Mouse (Mus musculus): ENCODE data around the gene Fam170b. TPM values are rescaled to one million over a fixed set of nuclear protein-coding genes. Genes with fewer than 3 reads are reported as not detected.

Fam170b gene
- total RNA-seq, 2 experiments from 2014 or later = not detected

DNA sequence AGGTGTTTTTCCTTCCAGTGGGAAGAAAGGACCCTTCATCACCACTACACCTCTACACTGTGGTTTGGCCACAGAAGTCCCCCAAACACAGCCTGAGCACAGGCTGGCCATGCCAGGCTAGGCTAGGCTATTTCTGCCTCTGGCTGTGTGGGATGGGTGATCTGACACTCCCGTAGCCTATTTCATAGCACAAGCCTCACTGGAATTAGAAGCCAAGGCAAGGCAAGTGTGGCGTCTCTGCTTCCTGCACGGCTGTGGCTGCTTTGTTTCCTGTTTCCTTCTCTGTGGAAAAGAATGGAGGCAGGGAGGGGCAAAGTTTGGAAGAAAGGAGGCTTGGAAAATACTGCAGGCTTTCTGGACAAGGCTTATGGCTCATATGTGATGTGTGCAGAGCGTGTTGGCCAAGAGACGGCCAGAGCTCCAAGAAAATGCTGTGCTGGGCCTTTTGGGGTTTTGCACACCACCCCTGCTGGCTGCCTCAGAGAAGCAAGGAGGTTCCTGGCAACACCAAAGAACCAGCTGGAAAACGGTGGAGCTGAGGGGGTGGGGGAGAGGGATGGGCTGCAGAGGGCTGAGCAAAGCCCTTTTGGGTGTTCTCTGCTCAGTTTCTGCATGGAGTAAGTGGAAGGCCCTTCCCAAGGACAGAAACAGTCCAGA lies 5.6 kb upstream of the Fam170b start:
- DNase-seq = peak; percentile 42

- DNase-seq = peak; percentile 66
Measured at GRCm38 (mm10) chr14:32835181-32835580, 1.4 kb downstream of the Fam170b start.

DNA sequence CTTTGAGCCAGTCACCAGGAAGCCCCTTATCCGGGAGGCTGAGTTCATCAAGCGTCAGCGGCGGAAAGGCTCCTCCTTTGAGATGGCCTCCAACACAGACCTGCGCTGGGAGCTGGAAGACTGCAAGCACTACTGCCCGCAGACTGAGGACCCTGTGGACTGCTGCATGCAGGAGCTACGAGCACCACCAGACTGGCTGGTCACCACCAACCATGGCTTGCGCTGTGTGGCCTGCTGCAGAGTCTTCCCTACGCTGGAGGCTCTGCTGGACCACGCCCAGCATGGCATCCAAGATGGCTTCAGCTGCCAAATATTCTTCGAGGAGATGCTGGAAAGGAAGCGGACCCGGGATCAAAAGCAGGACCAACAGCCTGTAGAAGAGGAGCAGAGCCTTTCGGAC lies 1.8 kb downstream of the Fam170b start:
- no peak for DNase-seq

DNA sequence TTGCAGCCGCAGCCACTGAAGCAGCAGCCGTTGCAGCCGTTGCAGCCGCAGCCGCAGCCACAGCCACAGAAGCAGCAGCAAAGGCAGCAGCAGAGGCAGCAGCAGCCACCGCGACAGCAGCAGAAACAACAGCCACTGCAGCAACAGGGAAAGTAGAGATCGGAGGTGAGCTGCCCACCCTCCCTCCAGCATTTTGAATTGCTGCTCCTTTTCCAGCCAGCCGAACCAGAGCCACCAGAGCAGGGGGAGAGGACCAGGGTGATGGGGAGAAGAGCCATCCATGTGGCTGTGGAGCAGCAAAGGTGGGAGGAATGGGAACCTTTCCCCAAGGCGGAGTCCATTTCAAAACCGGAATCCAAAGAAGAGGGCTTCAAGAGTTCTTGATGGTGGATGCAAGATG lies 2.4 kb downstream of the Fam170b start:
- no peak for DNase-seq

GRCm38 (mm10) chr14:32842052-32842451 lies 8.3 kb downstream of the Fam170b start:
- no peak for DNase-seq

- no peak for DNase-seq
Measured at GRCm38 (mm10) chr14:32854059-32854458, 20.3 kb downstream of the Fam170b start.

DNA sequence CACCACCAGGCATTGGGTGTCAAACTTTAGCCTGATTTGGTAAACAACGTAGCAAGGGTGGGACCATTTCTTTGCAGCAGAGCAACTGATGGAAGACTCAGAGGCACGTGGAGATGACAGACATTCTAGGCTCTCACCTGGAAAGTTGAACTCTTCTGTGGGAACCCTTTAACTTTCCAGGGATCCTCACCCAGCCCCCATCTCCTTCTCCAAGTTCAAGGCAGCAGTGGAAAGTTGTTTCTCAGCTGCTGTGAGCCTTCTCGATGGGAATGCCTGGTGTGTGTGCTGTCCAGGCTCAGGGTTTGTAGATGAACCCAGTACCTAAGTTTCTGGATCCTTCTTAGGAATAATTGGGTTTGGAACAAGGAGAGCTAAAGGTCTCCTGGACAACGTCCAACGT lies 22.5 kb downstream of the Fam170b start:
- DNase-seq = no peak

GRCm38 (mm10) chr14:32856681-32857328 lies 23.0 kb downstream of the Fam170b start, which contains the start of gene Vstm4:
Gene Vstm4 (plus strand): TSS chr14:32856756.
- DNase-seq = peak; percentile 83

GRCm38 (mm10) chr14:32858361-32858760 lies 24.6 kb downstream of the Fam170b start:
- DNase-seq = no peak

DNA sequence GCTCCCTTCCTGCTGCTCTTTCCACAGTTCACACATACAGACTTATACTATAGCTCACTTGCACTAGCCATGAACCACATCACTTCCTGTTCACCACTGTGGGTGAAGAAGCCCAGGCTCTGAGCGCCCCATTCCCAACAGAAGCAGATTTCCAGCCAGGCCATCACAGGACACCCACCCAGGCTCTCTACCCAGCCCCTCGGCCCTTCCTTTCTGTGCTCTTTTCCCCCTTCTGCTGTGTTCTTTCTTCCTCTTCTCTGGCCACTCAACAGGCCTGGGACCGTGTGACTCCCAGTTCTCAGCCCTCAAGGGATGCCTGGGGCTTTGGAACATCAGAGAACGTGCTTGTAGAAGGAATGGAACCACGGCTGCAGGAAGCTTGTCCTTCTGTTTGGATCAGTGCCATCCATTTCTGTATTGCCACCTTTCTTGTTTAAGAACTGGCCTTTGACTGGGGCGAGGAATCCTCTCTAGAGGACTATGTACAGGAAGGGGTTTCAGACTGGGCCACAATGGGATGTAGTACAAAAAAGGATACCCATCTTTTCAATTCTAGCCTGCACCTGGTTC lies 25.3 kb downstream of the Fam170b start:
- DNase-seq = no peak

GRCm38 (mm10) chr14:32859831-32860569 lies 26.2 kb downstream of the Fam170b start:
- peak; percentile 51 for DNase-seq

DNA sequence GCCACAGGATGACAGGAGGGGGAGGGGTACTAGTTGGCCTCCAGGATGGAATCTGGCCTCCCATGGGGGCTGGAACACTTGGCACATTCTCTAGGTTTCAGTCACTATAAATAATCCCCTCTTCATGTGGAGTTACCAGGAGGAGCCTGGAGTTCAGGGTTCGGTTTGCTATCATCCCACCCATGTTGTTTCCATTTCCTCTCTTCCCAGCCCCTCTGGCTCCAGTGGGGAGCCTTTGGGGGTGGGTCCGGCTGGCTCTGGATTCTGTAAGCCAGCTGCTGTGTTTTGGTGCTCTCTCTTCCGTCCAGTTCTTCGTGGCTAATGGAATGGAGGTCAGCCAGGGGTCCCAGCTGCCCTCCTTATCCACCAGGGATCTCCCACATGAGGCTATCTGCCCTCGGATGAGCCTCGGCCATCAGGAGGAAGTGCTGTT lies 27.4 kb downstream of the Fam170b start:
- DNase-seq = peak; percentile 51

- no peak for DNase-seq
Measured at GRCm38 (mm10) chr14:32861656-32862055, 27.9 kb downstream of the Fam170b start.

DNA sequence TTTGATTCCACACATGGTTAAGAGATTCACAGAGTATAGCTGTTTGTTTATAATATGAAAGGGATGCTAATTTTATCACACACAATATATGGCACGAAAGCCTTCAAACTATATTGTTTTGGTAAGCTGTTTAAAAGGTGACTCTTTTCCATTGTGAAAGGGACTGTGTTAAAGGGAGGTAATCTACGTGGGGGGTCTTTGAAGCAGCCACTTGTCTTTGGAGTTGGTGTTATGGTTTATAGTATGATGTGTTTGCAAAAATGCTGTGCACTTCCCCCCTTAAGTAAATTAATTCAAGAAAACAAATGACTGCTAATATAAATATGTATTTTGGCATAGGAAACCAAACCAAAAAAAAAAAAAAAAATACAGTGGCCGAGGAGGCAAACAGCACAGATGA lies 31.6 kb downstream of the Fam170b start:
- DNase-seq = no peak

- DNase-seq = no peak
Measured at GRCm38 (mm10) chr14:32871963-32872362, 38.2 kb downstream of the Fam170b start.

DNA sequence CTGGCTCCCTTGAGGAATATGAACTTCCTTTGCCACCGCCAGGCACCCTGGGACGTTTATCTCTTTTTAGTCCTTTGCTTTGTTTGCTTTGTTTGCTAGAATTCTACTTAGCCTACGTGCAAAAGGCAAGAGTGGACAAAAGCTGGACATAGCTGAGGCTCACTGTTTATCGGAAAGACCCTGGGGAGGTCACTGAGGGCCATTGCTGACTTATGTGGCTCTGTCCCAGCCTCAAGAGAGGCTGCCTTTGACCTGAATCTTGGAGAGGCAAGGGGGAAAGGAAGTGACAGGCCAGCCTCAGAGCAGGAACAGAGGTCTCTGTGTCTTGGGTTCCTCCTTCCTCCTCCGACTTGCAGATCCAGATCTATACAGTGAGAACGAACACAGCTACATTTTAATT lies 43.8 kb downstream of the Fam170b start:
- DNase-seq = no peak

DNA sequence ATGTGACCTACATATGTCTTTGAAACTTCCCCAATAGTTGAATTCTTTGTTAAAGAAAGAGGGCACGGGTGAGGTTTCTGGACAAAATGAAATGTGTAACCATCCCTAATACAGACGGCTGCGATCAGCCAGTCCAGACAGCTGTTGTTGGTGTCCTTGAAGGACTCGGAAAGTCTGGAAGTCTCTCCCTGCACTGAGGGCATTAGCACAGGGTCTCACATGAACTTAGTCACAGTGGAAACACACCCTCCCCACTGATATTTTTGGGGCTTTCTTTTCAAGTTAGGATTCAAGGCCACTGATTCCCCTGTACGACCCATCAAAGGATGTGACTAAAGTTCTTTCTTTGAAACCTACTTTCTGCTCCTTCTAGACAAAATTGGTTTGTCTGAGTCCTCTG lies 46.6 kb downstream of the Fam170b start:
- no peak for DNase-seq

- DNase-seq = peak; percentile 75
Measured at GRCm38 (mm10) chr14:32881693-32882092, 47.9 kb downstream of the Fam170b start.

Other genes with a start within 250 kb of the Fam170b start
- gene Prrxl1, start 234.6 kb upstream of the Fam170b start, total RNA-seq (2021) = under 1 TPM; 0.57 to 0.73 TPM
- 10 to 100 TPM in 1 of 2 experiments, 1 to 10 TPM in 1; 5.6 to 19.6 TPM for gene 3425401B19Rik, start 148.7 kb upstream of the Fam170b start, total RNA-seq (2021)
- gene Tmem273, start 48.0 kb upstream of the Fam170b start, total RNA-seq (2021) = 1 to 10 TPM; 1.7 to 2.2 TPM
- 10 to 100 TPM; 23.5 to 24.7 TPM for gene Vstm4, start 22.8 kb downstream of the Fam170b start, total RNA-seq (2021)
- under 1 TPM; 0.51 to 0.67 TPM for gene Lrrc18, start 157.4 kb downstream of the Fam170b start, total RNA-seq (2021)